Mouse (Mus musculus) heart, embryonic 14.5 days (tissue): ENCODE data around the gene Fkbp6. TPM values are rescaled to one million over a fixed set of nuclear protein-coding genes. Genes with fewer than 3 reads are reported as not detected.
"Not testable (repeated sequence)": the region's sequence is repeated elsewhere in the genome, so short reads cannot be mapped to it uniquely, and the experiment has no call there.

Experiments
- ATAC-seq: fragments of 200-750 bp; cut with Nextera tagmentation; 2 replicates; pipeline ENCODE4 v1.8.0; 2017; ENCODE audit warnings: low read depth, moderate TSS enrichment; ENCODE audit not compliant: insufficient number of reproducible peaks, insufficient read depth, low FRiP score
- H3K27ac ChIP-seq, 2 experiments: fragments of 200-500 bp in 1 of 2; fragments of 300-500 bp in 1 of 2; sonication (generic) in 1 of 2; replicated peaks in 1 of 2; 2 replicates each; pipeline ENCODE4 v1.5.1; 2012 to 2014; ENCODE audit warnings: low read depth in 2 of 2, low read length in 2 of 2, control low read depth in 1 of 2, mild to moderate bottlenecking in 1 of 2, mixed read lengths in 1 of 2; ENCODE audit not compliant: control insufficient read depth in 1 of 2, insufficient read depth in 1 of 2
- H3K27me3 ChIP-seq: fragments of 300-500 bp; sonication (generic); 2 replicates; pipeline ENCODE4 v1.6.1; 2014; ENCODE audit warnings: mild to moderate bottlenecking, low read length, control low read depth; ENCODE audit not compliant: control insufficient read depth, insufficient read depth
- H3K36me3 ChIP-seq: fragments of 300-500 bp; sonication (generic); 2 replicates; pipeline ENCODE4 v1.6.1; 2014; ENCODE audit warnings: mild to moderate bottlenecking, control low read depth, low read length, mixed read lengths; ENCODE audit not compliant: control insufficient read depth, insufficient read depth
- H3K4me1 ChIP-seq, 2 experiments: fragments of 200-500 bp in 1 of 2; fragments of 300-500 bp in 1 of 2; sonication (generic) in 1 of 2; 2 replicates each; pipeline ENCODE4 v1.6.1; 2012 to 2014; ENCODE audit warnings: low read length in 2 of 2, control low read depth in 1 of 2, mixed read lengths in 1 of 2; ENCODE audit not compliant: control insufficient read depth in 2 of 2, insufficient read depth in 2 of 2
- H3K4me2 ChIP-seq: fragments of 300-500 bp; sonication (generic); 2 replicates; pipeline ENCODE4 v1.6.1; 2014; ENCODE audit warnings: mild to moderate bottlenecking, low read length
- H3K4me3 ChIP-seq, 2 experiments: fragments of 200-500 bp in 1 of 2; fragments of 300-500 bp in 1 of 2; sonication (generic) in 1 of 2; 2 replicates each; pipeline ENCODE4 v1.5.1; 2012 to 2014; ENCODE audit warnings: low read length in 2 of 2, mild to moderate bottlenecking in 2 of 2, control low read depth in 1 of 2, low read depth in 1 of 2, moderate library complexity in 1 of 2; ENCODE audit not compliant: control insufficient read depth in 1 of 2, insufficient read depth in 1 of 2
- H3K9ac ChIP-seq: fragments of 300-500 bp; sonication (generic); 2 replicates; pipeline ENCODE4 v1.6.1; 2014; ENCODE audit warnings: mild to moderate bottlenecking, low read length
- H3K9me3 ChIP-seq: fragments of 300-500 bp; sonication (generic); 2 replicates; pipeline ENCODE4 v1.6.1; 2016; ENCODE audit warnings: low read length, control low read depth; ENCODE audit not compliant: control insufficient read depth
- WGBS: fragments of 180-500 bp; shearing (Covaris S2); extraction: QIAGEN DNeasy Blood & Tissue Kit; methylation state at CpG from one replicate; pipeline ENCODE4 v1.1.7; 2014; 5-methylcytosine and 5-hydroxymethylcytosine counted together
- polyA plus RNA-seq: library from polyadenylated mRNA; unstranded; fragments of >200 nt; fragmentation: Nextera tagmentation; extraction: Ambion mirVana; gene quantifications from 2 replicates; pipeline ENCODE4 v1.2.1, GENCODE M21; 2014

Fkbp6 gene
- polyA plus RNA-seq, 1 experiment from 2014 or later = not detected

- no peak for ATAC-seq
- Histone ChIP-seq H3K27me3 (no peaks in the 10 kb centered on the region), H3K9me3 (no peaks in the 10 kb centered on the region), H3K4me1 (no peaks in the 10 kb centered on the region), H3K36me3 (peaks cover 100% of the 10 kb centered on the region), H3K4me2 (no peak overlapping the region), H3K27ac (no peak overlapping the region), H3K9ac (no peak overlapping the region), H3K4me3 (no peak overlapping the region)
- 96% methylated on average over 4 of the region's 4 CpGs for WGBS
Measured at GRCm38 (mm10) chr5:135380681-135381080, 30.8 kb upstream of the Fkbp6 start.

GRCm38 (mm10) chr5:135376341-135376740 is 26.5 kb upstream of the Fkbp6 start:
- 72% methylated on average over 2 of the region's 2 CpGs for WGBS
- Histone ChIP-seq H3K27me3 (no peaks in the 10 kb centered on the region), H3K4me2 (no peak overlapping the region), H3K9me3 (no peaks in the 10 kb centered on the region), H3K4me3 (no peak overlapping the region), H3K36me3 (peaks cover 100% of the 10 kb centered on the region), H3K4me1 (peaks cover 0 to 5% of the 10 kb centered on the region in 2 experiments; a peak in 1 of 4 replicates), H3K27ac (no peak overlapping the region), H3K9ac (no peak overlapping the region)
- no peak for ATAC-seq

DNA sequence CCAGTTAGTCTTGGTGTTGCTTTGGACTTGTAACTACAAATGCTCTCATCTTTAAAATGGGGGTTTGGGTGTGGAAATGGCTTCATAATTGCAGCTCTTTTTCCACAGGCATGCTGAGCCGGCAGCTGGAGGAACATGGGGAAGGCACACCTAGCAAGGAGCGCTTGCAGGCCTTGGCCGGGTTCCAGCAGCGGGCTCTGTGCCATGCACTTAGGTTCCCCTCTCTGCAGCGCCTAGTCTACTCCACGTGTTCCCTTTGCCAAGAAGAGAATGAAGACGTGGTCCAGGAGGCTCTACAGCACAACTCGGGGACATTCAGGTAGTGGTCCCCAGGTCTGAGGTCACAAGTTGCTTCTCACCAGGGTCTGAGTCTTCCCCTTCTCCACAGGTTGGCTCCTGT is 25.3 kb upstream of the Fkbp6 start:
- ATAC-seq = no peak
- H3K36me3 ChIP-seq = peaks cover 90% of the 10 kb centered on the region
- no peak overlapping the region for H3K4me2 ChIP-seq
- H3K4me1 ChIP-seq = peaks cover 0 to 10% of the 10 kb centered on the region in 2 experiments; a peak in 3 of 4 replicates
- H3K9ac ChIP-seq = no peak overlapping the region
- no peaks in the 10 kb centered on the region for H3K9me3 ChIP-seq
- no peak overlapping the region for H3K27ac ChIP-seq
- no peak overlapping the region for H3K4me3 ChIP-seq
- WGBS = 37% methylated on average over 8 of the region's 8 CpGs
- H3K27me3 ChIP-seq = no peaks in the 10 kb centered on the region

GRCm38 (mm10) chr5:135373601-135374000 is 23.8 kb upstream of the Fkbp6 start:
- H3K4me2 ChIP-seq = no peak overlapping the region
- WGBS = 96% methylated on average over 5 of the region's 5 CpGs
- no peaks in the 10 kb centered on the region for H3K9me3 ChIP-seq
- ATAC-seq = no peak
- H3K4me1 ChIP-seq = peaks cover 3 to 15% of the 10 kb centered on the region in 2 experiments; a peak in 3 of 4 replicates
- H3K36me3 ChIP-seq = peaks cover 74% of the 10 kb centered on the region
- H3K27me3 ChIP-seq = no peaks in the 10 kb centered on the region
- H3K27ac ChIP-seq = no peak overlapping the region
- H3K4me3 ChIP-seq = no peak overlapping the region
- H3K9ac ChIP-seq = no peak overlapping the region

DNA sequence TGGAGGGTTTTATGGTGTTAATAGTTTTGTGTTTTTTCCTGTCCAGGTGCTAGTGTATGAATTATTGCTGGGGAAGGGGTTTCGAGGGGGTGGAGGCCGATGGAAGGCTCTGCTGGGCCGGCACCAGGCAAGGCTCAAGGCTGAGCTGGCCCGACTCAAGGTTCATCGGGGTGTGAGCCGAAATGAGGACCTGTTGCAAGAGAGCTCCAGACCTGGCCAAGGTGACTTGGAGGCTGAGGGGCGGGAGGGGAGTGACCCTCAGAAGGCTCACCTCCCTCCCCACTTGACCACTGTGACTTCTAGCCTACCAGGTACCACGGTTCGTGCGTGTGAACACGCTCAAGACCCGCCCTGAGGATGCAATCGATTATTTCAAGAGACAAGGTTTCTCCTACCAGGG is 21.4 kb upstream of the Fkbp6 start:
- Histone ChIP-seq H3K27me3 (no peaks in the 10 kb centered on the region), H3K4me3 (no peak overlapping the region), H3K4me2 (no peak overlapping the region), H3K9ac (0 out of 2 replicates have a peak overlapping the region, but pooled peaks have one; percentile 83), H3K36me3 (peaks cover 50% of the 10 kb centered on the region), H3K27ac (no peak overlapping the region), H3K9me3 (no peaks in the 10 kb centered on the region), H3K4me1 (peaks cover 3 to 15% of the 10 kb centered on the region in 2 experiments; a peak in 3 of 4 replicates)
- WGBS = 95% methylated on average over 13 of the region's 13 CpGs
- ATAC-seq = no peak

DNA sequence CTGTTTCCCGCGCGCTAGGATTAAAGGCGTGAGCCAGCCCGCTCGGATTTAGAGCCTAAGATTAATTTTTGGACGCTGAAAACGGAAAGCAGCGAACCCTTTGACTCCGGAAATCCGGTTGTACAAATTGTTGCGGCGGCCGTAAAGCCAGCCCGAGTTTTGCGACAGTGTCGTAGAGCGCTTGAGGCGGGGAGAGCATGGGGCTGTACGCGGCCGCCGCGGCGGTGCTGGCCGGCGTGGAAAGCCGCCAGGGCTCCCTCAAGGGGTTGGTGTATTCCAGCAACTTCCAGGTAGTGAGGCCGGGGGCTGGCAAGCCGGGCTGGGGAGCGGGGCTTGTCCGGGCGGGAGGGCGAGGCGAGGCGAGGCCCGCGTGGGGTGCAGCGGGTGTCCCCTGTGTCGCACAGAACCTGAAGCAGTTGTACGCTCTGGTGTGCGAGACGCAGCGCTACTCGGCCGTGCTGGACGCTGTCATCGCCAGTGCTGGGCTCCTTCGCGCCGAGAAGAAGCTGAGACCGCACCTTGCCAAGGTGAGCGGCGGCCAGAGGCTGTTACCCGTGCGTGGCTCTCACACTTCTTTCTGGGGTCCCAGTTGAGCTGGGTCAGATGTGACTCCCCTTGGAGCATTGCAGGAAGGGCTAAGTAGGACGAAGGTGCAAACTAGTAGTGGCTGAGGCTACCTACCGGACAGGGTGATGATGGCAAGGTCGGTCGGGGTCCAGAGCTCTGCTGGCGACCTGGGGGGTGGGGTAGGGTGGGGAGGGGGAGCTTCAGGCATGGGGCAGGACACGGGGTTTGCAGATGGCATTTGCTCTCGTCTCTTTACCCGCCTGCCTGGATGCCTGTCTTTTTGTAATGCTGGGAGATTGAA is 20.2 kb upstream of the Fkbp6 start, which contains the start of gene Nsun5:
TSS of gene Nsun5 (plus strand) at position 167 of the 868 bp plus-strand sequence.
- peaks cover 3 to 10% of the 10 kb centered on the region in 2 experiments; a peak in 3 of 4 replicates for H3K4me1 ChIP-seq
- H3K36me3 ChIP-seq = peaks cover 38% of the 10 kb centered on the region
- peak within 1 kb of the TSS; percentile 78 to 81 for H3K27ac ChIP-seq
- H3K4me3 ChIP-seq = peak within 1 kb of the TSS; percentile 83 to 85
- ATAC-seq = peak; percentile 68; the same call in 1 of the 2 replicates
- WGBS = under 1% methylated on average over 64 of the region's 64 CpGs
- H3K27me3 ChIP-seq = no peaks in the 10 kb centered on the region
- H3K4me2 ChIP-seq = peak within 1 kb of the TSS; percentile 88
- peak within 1 kb of the TSS; percentile 83 for H3K9ac ChIP-seq
- no peaks in the 10 kb centered on the region for H3K9me3 ChIP-seq

DNA sequence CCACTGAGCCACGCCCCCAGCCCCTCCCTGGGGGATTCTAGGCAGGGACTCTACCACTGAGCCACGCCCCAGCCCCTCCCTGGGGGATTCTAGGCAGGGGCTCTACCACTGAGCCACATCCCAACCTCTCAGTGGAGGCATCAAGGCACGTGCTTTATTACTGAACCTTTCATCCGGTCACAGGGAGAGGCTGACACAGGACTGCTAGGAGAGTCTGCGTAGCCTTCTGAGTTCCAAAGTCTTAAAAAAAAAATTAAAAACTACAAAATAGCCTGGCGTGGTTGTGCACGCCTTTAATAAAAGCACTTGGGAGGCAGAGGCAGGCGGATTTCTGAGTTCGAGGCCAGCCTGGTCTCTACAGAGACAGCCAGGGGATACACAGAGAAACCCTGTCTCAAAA is 19.4 kb upstream of the Fkbp6 start:
- H3K9me3 ChIP-seq, H3K27ac ChIP-seq, H3K27me3 ChIP-seq, H3K4me1 ChIP-seq, ATAC-seq: not testable (repeated sequence)
- peak overlapping the region; percentile 88 for H3K4me2 ChIP-seq
- peaks cover 30% of the 10 kb centered on the region for H3K36me3 ChIP-seq
- 55% methylated on average over 9 of the region's 9 CpGs for WGBS
- peak overlapping the region; percentile 83 to 85 for H3K4me3 ChIP-seq
- H3K9ac ChIP-seq = peak overlapping the region; percentile 83
